Mouse (Mus musculus): Measurements from ENCODE around the gene Shq1. TPM values are rescaled to one million over a fixed set of nuclear protein-coding genes. Genes with fewer than 3 reads are reported as not detected.

Gene Shq1
- polyA plus RNA-seq, 1 experiment from 2014 or later = 16.0 TPM

- no peak overlapping the region for H3K9ac ChIP-seq (replicated peaks; ENCODE audit: low read depth, low read length)
- 80% methylated on average over 2 of the region's 2 CpGs for WGBS
- ATAC-seq (ENCODE audit: insufficient number of reproducible peaks, insufficient read depth, low FRiP score, low read depth) = no peak
- H3K9me3 ChIP-seq (ENCODE audit: control insufficient read depth, low read depth, low read length) = no peaks in the 10 kb centered on the region
- no peaks in the 10 kb centered on the region for H3K27me3 ChIP-seq (ENCODE audit: control insufficient read depth, insufficient read depth, low read length)
- H3K4me1 ChIP-seq (ENCODE audit: control insufficient read depth, insufficient read depth, low read length) = no peaks in the 10 kb centered on the region
- H3K4me2 ChIP-seq (replicated peaks; ENCODE audit: low read depth, low read length) = no peak overlapping the region
- H3K36me3 ChIP-seq (ENCODE audit: control insufficient read depth, insufficient read depth, low read length) = no peaks in the 10 kb centered on the region
- H3K27ac ChIP-seq (ENCODE audit: low read length) = no peak overlapping the region
- H3K4me3 ChIP-seq (ENCODE audit: low read depth, low read length) = no peak overlapping the region
Measured at GRCm38 (mm10) chr6:100686341-100686740, 15.4 kb upstream of the Shq1 start.

GRCm38 (mm10) chr6:100678636-100679035, 7.7 kb upstream of the Shq1 start:
- Histone ChIP-seq H3K4me3 (ENCODE audit: low read depth, low read length) (no peak overlapping the region), H3K27ac (ENCODE audit: low read length) (no peak overlapping the region), H3K4me1 (ENCODE audit: control insufficient read depth, insufficient read depth, low read length) (no peaks in the 10 kb centered on the region), H3K4me2 (replicated peaks; ENCODE audit: low read depth, low read length) (no peak overlapping the region), H3K9me3 (ENCODE audit: control insufficient read depth, low read depth, low read length) (no peaks in the 10 kb centered on the region), H3K27me3 (ENCODE audit: control insufficient read depth, insufficient read depth, low read length) (no peaks in the 10 kb centered on the region), H3K36me3 (ENCODE audit: control insufficient read depth, insufficient read depth, low read length) (no peaks in the 10 kb centered on the region), H3K9ac (replicated peaks; ENCODE audit: low read depth, low read length) (no peak overlapping the region)
- ATAC-seq (ENCODE audit: insufficient number of reproducible peaks, insufficient read depth, low FRiP score, low read depth) = no peak
- 93% methylated on average over 2 of the region's 2 CpGs for WGBS

- no peaks in the 10 kb centered on the region for H3K27me3 ChIP-seq (ENCODE audit: control insufficient read depth, insufficient read depth, low read length)
- WGBS = 92% methylated on average over 7 of the region's 7 CpGs
- no peaks in the 10 kb centered on the region for H3K9me3 ChIP-seq (ENCODE audit: control insufficient read depth, low read depth, low read length)
- H3K4me3 ChIP-seq (ENCODE audit: low read depth, low read length) = no peak overlapping the region
- H3K36me3 ChIP-seq (ENCODE audit: control insufficient read depth, insufficient read depth, low read length) = no peaks in the 10 kb centered on the region
- ATAC-seq (ENCODE audit: insufficient number of reproducible peaks, insufficient read depth, low FRiP score, low read depth) = no peak
- H3K27ac ChIP-seq (ENCODE audit: low read length) = no peak overlapping the region
- peaks cover 1% of the 10 kb centered on the region; the same call in 1 of the 2 replicates for H3K4me1 ChIP-seq (ENCODE audit: control insufficient read depth, insufficient read depth, low read length)
- H3K4me2 ChIP-seq (replicated peaks; ENCODE audit: low read depth, low read length) = no peak overlapping the region
- no peak overlapping the region for H3K9ac ChIP-seq (replicated peaks; ENCODE audit: low read depth, low read length)
Measured at GRCm38 (mm10) chr6:100676461-100676860, 5.5 kb upstream of the Shq1 start.

- Histone ChIP-seq H3K4me3 (ENCODE audit: low read depth, low read length) (no peak overlapping the region), H3K4me1 (ENCODE audit: control insufficient read depth, insufficient read depth, low read length) (peaks cover 3% of the 10 kb centered on the region; the same call in 1 of the 2 replicates), H3K27ac (ENCODE audit: low read length) (no peak overlapping the region), H3K27me3 (ENCODE audit: control insufficient read depth, insufficient read depth, low read length) (no peaks in the 10 kb centered on the region), H3K9me3 (ENCODE audit: control insufficient read depth, low read depth, low read length) (no peaks in the 10 kb centered on the region), H3K36me3 (ENCODE audit: control insufficient read depth, insufficient read depth, low read length) (no peaks in the 10 kb centered on the region), H3K4me2 (replicated peaks; ENCODE audit: low read depth, low read length) (no peak overlapping the region), H3K9ac (replicated peaks; ENCODE audit: low read depth, low read length) (no peak overlapping the region)
- WGBS = 13% methylated on average over 6 of the region's 6 CpGs
- no peak for ATAC-seq (ENCODE audit: insufficient number of reproducible peaks, insufficient read depth, low FRiP score, low read depth)
Measured at GRCm38 (mm10) chr6:100674974-100675373, 4.0 kb upstream of the Shq1 start.

- Histone ChIP-seq H3K27ac (ENCODE audit: low read length) (no peak overlapping the region), H3K36me3 (ENCODE audit: control insufficient read depth, insufficient read depth, low read length) (no peaks in the 10 kb centered on the region), H3K4me1 (ENCODE audit: control insufficient read depth, insufficient read depth, low read length) (peaks cover 3% of the 10 kb centered on the region; the same call in 1 of the 2 replicates), H3K4me3 (ENCODE audit: low read depth, low read length) (peak overlapping the region; percentile 88), H3K27me3 (ENCODE audit: control insufficient read depth, insufficient read depth, low read length) (no peaks in the 10 kb centered on the region), H3K9me3 (ENCODE audit: control insufficient read depth, low read depth, low read length) (no peaks in the 10 kb centered on the region), H3K4me2 (replicated peaks; ENCODE audit: low read depth, low read length) (peak overlapping the region; percentile 89), H3K9ac (replicated peaks; ENCODE audit: low read depth, low read length) (no peak overlapping the region)
- ATAC-seq (ENCODE audit: insufficient number of reproducible peaks, insufficient read depth, low FRiP score, low read depth) = no peak
- 11% methylated on average over 7 of the region's 7 CpGs for WGBS
Measured at GRCm38 (mm10) chr6:100671401-100671800, 444 bp upstream of the Shq1 start.

DNA sequence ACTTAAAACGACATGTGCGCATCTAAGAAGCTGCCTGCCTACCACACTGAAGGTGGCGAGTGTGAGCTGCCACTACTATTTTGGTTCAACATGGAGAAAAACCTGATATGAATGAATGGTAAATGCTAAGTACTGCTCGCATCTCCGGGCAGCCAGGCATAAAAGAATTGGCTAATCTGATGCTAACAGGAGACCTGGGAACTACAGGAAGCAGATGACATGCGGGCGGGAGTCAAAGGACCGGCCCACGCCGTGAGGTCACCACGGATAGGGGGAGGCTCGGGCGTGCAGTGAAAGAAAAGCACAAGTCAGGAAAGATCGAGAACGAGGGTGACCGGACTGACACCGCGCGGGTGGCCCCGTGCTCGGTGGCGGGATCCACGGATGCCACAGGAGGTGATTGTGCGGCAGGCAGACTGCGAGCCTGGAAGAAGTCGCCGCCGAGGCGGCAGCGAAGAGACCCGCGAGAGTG, 551 bp downstream of the Shq1 start:
- Histone ChIP-seq H3K4me3 (ENCODE audit: low read depth, low read length) (peak overlapping the region; percentile 88), H3K27ac (ENCODE audit: low read length) (no peak overlapping the region), H3K4me1 (ENCODE audit: control insufficient read depth, insufficient read depth, low read length) (peaks cover 3% of the 10 kb centered on the region; the same call in 1 of the 2 replicates), H3K36me3 (ENCODE audit: control insufficient read depth, insufficient read depth, low read length) (no peaks in the 10 kb centered on the region), H3K27me3 (ENCODE audit: control insufficient read depth, insufficient read depth, low read length) (no peaks in the 10 kb centered on the region), H3K9me3 (ENCODE audit: control insufficient read depth, low read depth, low read length) (no peaks in the 10 kb centered on the region), H3K4me2 (replicated peaks; ENCODE audit: low read depth, low read length) (peak overlapping the region; percentile 89), H3K9ac (replicated peaks; ENCODE audit: low read depth, low read length) (peak overlapping the region; percentile 72)
- 2% methylated on average over 32 of the region's 32 CpGs for WGBS
- ATAC-seq (ENCODE audit: insufficient number of reproducible peaks, insufficient read depth, low FRiP score, low read depth) = peak; percentile 63; the same call in 1 of the 2 replicates

- no peak for ATAC-seq (ENCODE audit: insufficient number of reproducible peaks, insufficient read depth, low FRiP score, low read depth)
- H3K27me3 ChIP-seq (ENCODE audit: control insufficient read depth, insufficient read depth, low read length) = no peaks in the 10 kb centered on the region
- 67% methylated on average over 2 of the region's 2 CpGs for WGBS
- H3K9me3 ChIP-seq (ENCODE audit: control insufficient read depth, low read depth, low read length) = no peaks in the 10 kb centered on the region
- H3K27ac ChIP-seq (ENCODE audit: low read length) = no peak overlapping the region
- H3K4me3 ChIP-seq (ENCODE audit: low read depth, low read length) = no peak overlapping the region
- H3K4me2 ChIP-seq (replicated peaks; ENCODE audit: low read depth, low read length) = no peak overlapping the region
- no peak overlapping the region for H3K9ac ChIP-seq (replicated peaks; ENCODE audit: low read depth, low read length)
- H3K4me1 ChIP-seq (ENCODE audit: control insufficient read depth, insufficient read depth, low read length) = peaks cover 3% of the 10 kb centered on the region; the same call in 1 of the 2 replicates
- peaks cover 6% of the 10 kb centered on the region; the same call in 1 of the 2 replicates for H3K36me3 ChIP-seq (ENCODE audit: control insufficient read depth, insufficient read depth, low read length)
Measured at GRCm38 (mm10) chr6:100668858-100669257, 2.1 kb downstream of the Shq1 start.

DNA sequence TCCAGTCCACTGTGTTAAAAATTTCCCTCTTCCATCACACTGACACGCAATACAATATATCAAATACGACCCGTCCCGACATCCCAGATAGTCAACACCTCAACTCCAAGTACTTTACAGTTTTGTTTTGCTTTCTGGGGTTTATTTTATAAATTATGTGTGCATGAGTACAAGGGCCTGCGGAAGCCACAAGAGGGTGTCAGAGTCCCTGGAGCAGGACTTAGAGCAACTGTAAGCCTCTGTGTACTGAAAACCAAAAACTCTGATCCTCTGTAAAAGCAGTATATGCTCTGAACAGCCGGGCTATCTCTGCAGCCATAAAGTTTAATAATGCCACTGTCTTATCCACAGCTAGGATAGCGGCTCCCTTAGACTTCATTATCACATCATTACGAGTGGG, 3.3 kb downstream of the Shq1 start:
- no peak overlapping the region for H3K27ac ChIP-seq (ENCODE audit: low read length)

DNA sequence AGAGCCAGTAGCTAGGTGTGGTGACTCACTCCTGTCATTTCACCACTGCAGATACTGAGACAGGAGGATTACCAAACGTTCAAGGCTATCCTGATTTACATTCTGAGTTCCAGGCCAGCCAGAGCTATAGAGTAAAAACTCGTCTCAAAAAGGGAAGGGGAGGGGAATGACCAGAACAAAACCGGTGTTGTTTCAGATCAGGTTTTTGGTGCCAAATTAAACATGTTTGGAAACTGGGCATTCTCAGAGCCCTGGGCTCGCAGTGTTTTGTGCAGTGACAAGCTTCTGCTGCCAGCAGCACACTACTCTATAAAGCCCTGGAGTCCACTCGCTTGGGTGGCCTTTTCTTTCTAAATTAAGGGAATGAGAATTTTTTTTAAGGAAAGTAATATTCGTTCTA, 8.7 kb downstream of the Shq1 start:
- Histone ChIP-seq H3K27me3 (ENCODE audit: control insufficient read depth, insufficient read depth, low read length) (no peaks in the 10 kb centered on the region), H3K4me3 (ENCODE audit: low read depth, low read length) (no peak overlapping the region), H3K9ac (replicated peaks; ENCODE audit: low read depth, low read length) (no peak overlapping the region), H3K4me1 (ENCODE audit: control insufficient read depth, insufficient read depth, low read length) (no peaks in the 10 kb centered on the region), H3K4me2 (replicated peaks; ENCODE audit: low read depth, low read length) (no peak overlapping the region), H3K9me3 (ENCODE audit: control insufficient read depth, low read depth, low read length) (no peaks in the 10 kb centered on the region), H3K27ac (ENCODE audit: low read length) (no peak overlapping the region), H3K36me3 (ENCODE audit: control insufficient read depth, insufficient read depth, low read length) (peaks cover 15% of the 10 kb centered on the region)
- 66% methylated on average over 6 of the region's 6 CpGs for WGBS
- ATAC-seq (ENCODE audit: insufficient number of reproducible peaks, insufficient read depth, low FRiP score, low read depth) = no peak

More for the DNA sequence above, 3.3 kb downstream of the Shq1 start:
- no peak overlapping the region for H3K4me2 ChIP-seq (replicated peaks; ENCODE audit: low read depth, low read length)
- no peak for ATAC-seq (ENCODE audit: insufficient number of reproducible peaks, insufficient read depth, low FRiP score, low read depth)
- H3K9me3 ChIP-seq (ENCODE audit: control insufficient read depth, low read depth, low read length) = no peaks in the 10 kb centered on the region
- H3K9ac ChIP-seq (replicated peaks; ENCODE audit: low read depth, low read length) = no peak overlapping the region
- 86% methylated on average over 8 of the region's 8 CpGs for WGBS
- peaks cover 3% of the 10 kb centered on the region; the same call in 1 of the 2 replicates for H3K4me1 ChIP-seq (ENCODE audit: control insufficient read depth, insufficient read depth, low read length)
- H3K36me3 ChIP-seq (ENCODE audit: control insufficient read depth, insufficient read depth, low read length) = peaks cover 12% of the 10 kb centered on the region
- no peak overlapping the region for H3K4me3 ChIP-seq (ENCODE audit: low read depth, low read length)
- no peaks in the 10 kb centered on the region for H3K27me3 ChIP-seq (ENCODE audit: control insufficient read depth, insufficient read depth, low read length)
